Mouse (Mus musculus): Measurements from ENCODE around the gene Pkp4. TPM values are rescaled to one million over a fixed set of nuclear protein-coding genes. Genes with fewer than 3 reads are reported as not detected.

Gene Pkp4
- polyA plus RNA-seq, 1 experiment from 2014 or later = 24.7 TPM

DNA sequence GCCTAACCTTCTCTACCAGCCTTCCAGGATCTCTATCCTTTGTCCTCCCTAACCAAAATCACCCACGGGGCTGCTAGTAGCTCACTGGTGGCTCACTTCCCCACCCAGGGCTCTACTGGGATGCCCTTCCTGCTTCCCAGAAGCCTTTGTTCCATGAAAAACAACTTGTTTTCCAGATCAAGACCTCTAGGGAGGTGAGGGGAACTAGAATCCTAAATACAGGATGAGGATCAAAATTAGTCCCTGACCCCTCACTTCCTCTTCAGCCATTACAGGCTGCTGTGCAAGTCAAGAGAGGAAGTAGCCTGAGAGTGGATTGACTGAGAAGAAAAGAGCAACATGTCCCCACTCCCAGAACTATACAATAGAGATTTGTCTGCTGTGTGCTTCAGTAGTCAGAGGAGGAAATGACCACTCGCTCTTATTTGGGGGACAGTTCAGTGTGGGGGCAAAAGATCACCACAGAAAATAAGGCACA is 240.3 kb downstream of the Pkp4 start:
- ATAC-seq (replicated peaks; ENCODE audit: low FRiP score) = no peak
- Histone ChIP-seq H3K4me3 (replicated peaks) (no peak overlapping the region), H3K27ac (peak overlapping the region; percentile 74), H3K27me3 (no peaks in the 10 kb centered on the region), H3K36me3 (no peaks in the 10 kb centered on the region), H3K4me1 (peaks cover 20% of the 10 kb centered on the region), H3K4me2 (no peak overlapping the region), H3K9ac (no peak overlapping the region), H3K9me3 (replicated peaks) (no peaks in the 10 kb centered on the region)
- 43% methylated on average over 2 of the region's 2 CpGs for WGBS

DNA sequence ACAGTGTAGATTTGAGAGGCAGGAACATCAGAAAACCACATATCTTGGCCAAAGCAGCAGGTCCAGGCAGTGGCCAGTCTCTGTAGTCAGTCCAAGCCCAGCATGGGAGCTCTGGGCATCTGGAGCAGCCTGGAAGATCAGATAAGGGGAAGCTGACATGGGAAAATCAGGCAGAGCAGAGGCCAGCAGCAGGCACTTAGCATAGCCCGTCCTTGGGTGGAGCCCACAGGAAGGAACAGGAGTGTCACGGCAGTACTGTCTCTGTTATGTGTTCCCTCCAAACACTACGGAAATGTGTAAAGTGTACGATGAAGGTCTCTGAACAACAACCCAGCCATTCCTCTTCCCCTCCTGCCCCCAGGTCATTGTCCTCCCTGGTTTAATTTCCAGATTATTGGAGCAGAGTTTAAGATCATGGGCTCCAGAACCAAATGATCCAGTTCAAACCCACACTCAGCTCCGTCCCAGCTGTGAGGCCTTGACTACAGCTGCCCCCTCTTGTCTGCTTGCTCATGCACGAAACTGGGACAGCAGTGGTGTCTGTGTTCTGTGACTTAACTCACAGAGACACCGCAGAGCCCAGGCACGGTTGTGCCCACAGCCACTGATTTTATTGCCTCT is 241.3 kb downstream of the Pkp4 start:
- peak; percentile 79 for ATAC-seq (replicated peaks; ENCODE audit: low FRiP score)
- H3K27me3 ChIP-seq = no peaks in the 10 kb centered on the region
- peak overlapping the region; percentile 74 for H3K27ac ChIP-seq
- H3K4me3 ChIP-seq (replicated peaks) = no peak overlapping the region
- H3K4me2 ChIP-seq = no peak overlapping the region
- peaks cover 20% of the 10 kb centered on the region for H3K4me1 ChIP-seq
- H3K36me3 ChIP-seq = no peaks in the 10 kb centered on the region
- H3K9ac ChIP-seq = no peak overlapping the region
- H3K9me3 ChIP-seq (replicated peaks) = no peaks in the 10 kb centered on the region
- 22% methylated on average over 8 of the region's 8 CpGs for WGBS

- H3K4me2 ChIP-seq = no peak overlapping the region
- H3K9ac ChIP-seq = no peak overlapping the region
- H3K36me3 ChIP-seq = no peaks in the 10 kb centered on the region
- H3K27me3 ChIP-seq = no peaks in the 10 kb centered on the region
- no peak overlapping the region for H3K4me3 ChIP-seq (replicated peaks)
- WGBS = 35% methylated on average over 8 of the region's 8 CpGs
- ATAC-seq (replicated peaks; ENCODE audit: low FRiP score) = 0 out of 2 replicates have a peak, but pooled peaks have one; percentile 31
- no peaks in the 10 kb centered on the region for H3K9me3 ChIP-seq (replicated peaks)
- H3K27ac ChIP-seq = no peak overlapping the region
- peaks cover 20% of the 10 kb centered on the region for H3K4me1 ChIP-seq
Measured at GRCm38 (mm10) chr2:59404022-59404421, 243.4 kb downstream of the Pkp4 start.

Other genes starting within 250 kb of the Pkp4 start
- gene Ccdc148, start 167 bp upstream of the Pkp4 start, polyA plus RNA-seq (2015; fragmentation: Nextera tagmentation; extraction: Ambion mirVana) = 1.5 and 1.9 TPM in 2 replicates

Measured in kidney, embryonic 15.5 days (tissue).